Mouse (Mus musculus): ENCODE measurements at regions not wholly inside any gene's neighbourhood (a gene's known extent, or its start where the extent isn't known, plus 50 kb on each side); places are given as distances from the start of the nearest gene placed in this dataset.

DNA sequence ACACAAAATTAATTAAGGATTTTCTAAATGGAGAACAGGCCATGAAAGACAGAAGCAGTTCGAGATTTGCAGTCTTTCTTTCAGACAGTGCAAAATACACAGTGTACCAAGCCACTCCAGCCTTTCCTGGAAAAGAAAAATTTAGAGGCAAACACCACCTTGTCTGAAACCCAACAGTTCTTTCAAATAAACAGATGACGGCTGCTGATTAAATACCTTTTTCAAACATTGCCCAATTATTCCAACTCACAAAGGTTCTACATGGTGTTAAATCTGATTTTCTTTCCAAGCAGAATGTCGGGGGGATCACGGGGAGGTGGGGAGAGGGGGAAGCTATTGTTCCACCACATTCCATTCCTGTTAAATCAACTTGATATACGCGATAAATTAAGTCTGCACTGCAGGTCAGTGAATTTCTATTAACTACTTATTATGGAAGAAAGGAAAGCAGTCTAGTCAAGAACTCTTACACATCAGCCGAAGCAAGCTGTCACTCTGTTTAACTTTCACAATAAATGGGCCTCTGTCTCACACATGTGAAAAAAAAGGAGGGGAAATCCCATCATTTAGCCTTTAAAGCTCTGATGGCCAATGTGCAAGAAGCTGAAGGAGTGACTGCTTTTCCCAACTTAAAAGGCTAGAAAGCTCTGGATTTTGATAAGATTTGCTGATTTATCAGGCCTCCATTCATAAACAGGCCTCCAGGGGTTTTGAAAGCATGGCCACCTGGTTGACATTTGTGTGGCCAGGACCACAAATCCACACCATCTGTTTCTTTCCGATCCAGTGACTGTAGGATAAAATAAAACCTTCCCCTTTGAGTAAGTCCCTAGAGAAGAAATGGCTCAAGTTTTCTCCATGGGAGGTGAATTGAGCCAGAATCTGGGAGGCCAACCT lies 165.4 kb downstream of the Nedd1 start:
- no peak for DNase-seq (ENCODE audit: low spot score)
- no peaks in the 10 kb centered on the region for H3K27me3 ChIP-seq (ENCODE audit: insufficient read depth, poor library complexity, severe bottlenecking)
- H3K27ac ChIP-seq = no peak overlapping the region
- H3K36me3 ChIP-seq = no peaks in the 10 kb centered on the region
- no peaks in the 10 kb centered on the region for H3K4me1 ChIP-seq
- no peaks in the 10 kb centered on the region for H3K9me3 ChIP-seq
- WGBS = 44% methylated on average over 8 of the region's 8 CpGs
- H3K4me3 ChIP-seq = no peak overlapping the region

DNA sequence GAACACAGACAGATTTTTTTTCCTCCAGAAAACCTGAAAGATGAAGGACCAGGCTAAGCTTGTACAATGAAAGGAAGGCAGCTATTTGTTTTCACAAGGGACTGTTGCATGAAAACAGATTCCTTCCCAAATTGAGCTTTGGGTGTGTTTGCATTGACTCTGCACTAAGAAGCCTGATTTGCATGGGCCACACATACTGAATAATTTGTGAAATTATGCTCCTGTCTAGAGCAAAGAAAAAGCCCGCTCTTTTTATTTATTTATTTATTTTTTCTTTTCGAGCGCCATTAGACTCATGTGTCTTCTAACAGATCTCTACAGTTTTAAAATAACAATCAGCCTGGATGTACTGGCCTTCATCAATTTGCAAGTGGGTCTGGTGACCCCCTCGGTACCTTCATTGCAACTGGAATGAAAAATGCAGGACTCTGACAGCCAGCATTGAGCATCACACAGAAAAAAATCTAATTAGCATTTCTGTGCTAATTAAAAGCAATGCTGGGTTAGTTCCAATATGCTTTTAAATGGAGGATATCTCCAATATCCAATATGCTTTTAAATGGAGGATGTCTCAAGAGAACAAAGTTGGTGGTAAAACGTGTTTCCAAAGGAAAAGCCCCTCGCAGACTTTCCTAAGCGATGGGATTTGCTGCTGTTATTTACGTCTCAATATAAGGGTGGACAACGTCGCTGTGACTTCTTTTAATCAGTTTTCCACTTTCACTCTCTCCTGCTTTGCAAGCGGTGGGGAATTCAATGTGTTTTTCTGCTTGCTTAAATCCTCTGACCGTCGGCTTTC lies 166.3 kb downstream of the Nedd1 start:
- WGBS = 61% methylated on average over 13 of the region's 13 CpGs
- H3K27ac ChIP-seq = no peak overlapping the region

DNA sequence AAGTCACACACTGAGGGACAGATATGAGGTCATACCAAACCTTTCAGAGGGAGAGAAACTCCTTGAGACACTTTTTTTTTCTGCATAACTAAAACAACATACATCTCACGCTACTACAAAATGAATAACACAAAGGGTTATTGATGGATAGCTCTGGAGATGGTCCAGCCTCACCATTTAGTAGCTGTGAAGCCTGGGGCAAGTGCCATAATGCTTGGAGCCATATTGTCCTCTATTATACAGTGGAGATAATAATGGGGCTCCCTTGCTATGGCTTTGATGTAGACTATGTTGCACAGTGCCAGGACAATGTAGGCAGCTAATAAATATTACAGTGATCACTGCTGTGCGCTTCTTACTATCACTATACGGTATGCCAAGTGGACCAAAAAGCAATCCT lies 168.3 kb downstream of the Nedd1 start:
- Histone ChIP-seq H3K27ac (no peak overlapping the region), H3K4me3 (no peak overlapping the region), H3K36me3 (no peaks in the 10 kb centered on the region), H3K4me1 (no peaks in the 10 kb centered on the region), H3K9me3 (no peaks in the 10 kb centered on the region), H3K27me3 (ENCODE audit: insufficient read depth, poor library complexity, severe bottlenecking) (no peaks in the 10 kb centered on the region)
- DNase-seq (ENCODE audit: low spot score) = no peak
- WGBS = 90% methylated on average over 3 of the region's 3 CpGs

More for the DNA sequence above, 166.3 kb downstream of the Nedd1 start:
- H3K4me1 ChIP-seq = no peaks in the 10 kb centered on the region
- no peaks in the 10 kb centered on the region for H3K27me3 ChIP-seq (ENCODE audit: insufficient read depth, poor library complexity, severe bottlenecking)
- no peak overlapping the region for H3K4me3 ChIP-seq
- H3K9me3 ChIP-seq = no peaks in the 10 kb centered on the region
- H3K36me3 ChIP-seq = no peaks in the 10 kb centered on the region
- no peak for DNase-seq (ENCODE audit: low spot score)

DNA sequence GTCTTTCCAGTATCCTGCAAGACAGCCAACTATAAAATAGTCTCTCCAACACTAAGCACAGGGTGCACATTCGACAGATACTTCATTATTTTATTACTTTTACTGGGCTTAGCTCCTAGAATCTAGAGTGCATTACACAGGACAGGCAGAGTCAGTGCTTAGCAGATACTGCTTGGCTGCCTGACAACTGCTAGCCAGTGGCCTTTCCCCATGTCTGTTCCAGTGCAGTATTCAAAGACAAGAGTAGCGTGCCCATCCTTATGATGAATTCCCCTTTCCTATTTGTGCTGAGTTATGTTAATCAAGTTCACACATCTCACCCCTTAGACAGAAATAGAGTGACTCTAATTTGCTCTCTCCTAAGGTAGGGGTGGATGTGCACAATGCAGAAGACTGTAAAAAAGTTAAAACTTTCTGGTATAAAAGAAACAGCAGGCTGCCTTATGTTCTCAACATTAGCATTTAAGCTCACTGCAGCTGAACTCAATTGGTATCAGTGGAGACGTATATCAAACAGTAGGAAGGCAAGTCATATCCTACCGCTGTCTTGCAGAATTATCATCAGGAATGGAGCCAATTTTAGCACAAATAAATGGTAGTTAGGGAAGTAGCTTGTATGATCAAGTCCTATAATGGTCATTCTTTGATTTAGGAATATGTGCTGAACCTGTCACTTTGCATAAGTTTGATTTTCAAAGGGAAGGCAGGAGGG lies 173.2 kb downstream of the Nedd1 start:
- Histone ChIP-seq H3K9me3 (no peaks in the 10 kb centered on the region), H3K27ac (no peak overlapping the region), H3K4me1 (no peaks in the 10 kb centered on the region), H3K36me3 (no peaks in the 10 kb centered on the region), H3K27me3 (ENCODE audit: insufficient read depth, poor library complexity, severe bottlenecking) (no peaks in the 10 kb centered on the region), H3K4me3 (no peak overlapping the region)
- DNase-seq (ENCODE audit: low spot score) = no peak
- 71% methylated on average over 4 of the region's 4 CpGs for WGBS

DNA sequence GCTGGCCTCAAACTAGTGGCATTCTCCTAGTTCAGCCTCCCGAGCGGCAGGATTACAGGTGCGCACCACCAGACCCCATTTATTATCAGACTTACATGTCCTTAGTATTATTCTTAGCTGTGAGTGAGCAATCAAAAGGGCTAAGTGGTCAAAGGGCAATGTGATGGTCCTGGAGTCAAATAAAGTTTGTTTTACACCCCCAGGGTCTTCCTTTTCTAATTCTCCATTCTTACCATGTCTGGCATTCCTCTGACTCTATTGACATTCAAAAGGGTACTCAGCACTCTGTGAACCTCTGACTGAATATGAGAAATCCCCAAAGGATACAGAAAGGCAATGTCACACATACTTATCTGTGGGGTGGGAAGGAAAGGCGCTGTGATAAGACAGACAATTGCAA lies 183.8 kb downstream of the Nedd1 start:
- WGBS = 78% methylated on average over 4 of the region's 4 CpGs
- DNase-seq (ENCODE audit: low spot score) = no peak
- no peaks in the 10 kb centered on the region for H3K9me3 ChIP-seq
- H3K27me3 ChIP-seq (ENCODE audit: insufficient read depth, poor library complexity, severe bottlenecking) = no peaks in the 10 kb centered on the region
- no peak overlapping the region for H3K27ac ChIP-seq
- no peaks in the 10 kb centered on the region for H3K36me3 ChIP-seq
- no peak overlapping the region for H3K4me3 ChIP-seq
- H3K4me1 ChIP-seq = no peaks in the 10 kb centered on the region

DNA sequence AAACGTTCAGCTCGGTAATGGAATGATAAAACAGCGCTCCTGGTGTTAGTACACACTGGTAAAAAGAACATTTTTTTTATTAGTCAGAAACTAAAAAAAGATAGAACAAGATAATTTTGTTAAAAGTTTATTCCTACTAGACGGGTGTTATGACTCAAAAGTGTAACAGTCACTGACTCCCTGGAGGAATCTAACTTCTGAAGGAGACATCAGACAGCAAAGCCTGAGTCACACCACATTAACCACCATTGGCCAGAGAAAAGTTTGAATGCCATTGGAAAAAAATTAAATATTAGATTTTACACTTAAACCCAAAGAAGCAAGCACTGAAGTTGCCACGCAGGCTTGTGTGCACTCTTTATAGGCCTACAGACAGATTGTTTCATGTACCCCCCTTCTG lies 205.3 kb downstream of the Nedd1 start:
- H3K27ac ChIP-seq = no peak overlapping the region
- 89% methylated on average over 5 of the region's 5 CpGs for WGBS
- no peaks in the 10 kb centered on the region for H3K4me1 ChIP-seq
- DNase-seq (ENCODE audit: low spot score) = no peak
- no peaks in the 10 kb centered on the region for H3K27me3 ChIP-seq (ENCODE audit: insufficient read depth, poor library complexity, severe bottlenecking)
- H3K4me3 ChIP-seq = no peak overlapping the region
- H3K36me3 ChIP-seq = no peaks in the 10 kb centered on the region
- H3K9me3 ChIP-seq = 0 out of 2 replicates have a peak, but pooled peaks cover 3% of the 10 kb centered on the region

DNA sequence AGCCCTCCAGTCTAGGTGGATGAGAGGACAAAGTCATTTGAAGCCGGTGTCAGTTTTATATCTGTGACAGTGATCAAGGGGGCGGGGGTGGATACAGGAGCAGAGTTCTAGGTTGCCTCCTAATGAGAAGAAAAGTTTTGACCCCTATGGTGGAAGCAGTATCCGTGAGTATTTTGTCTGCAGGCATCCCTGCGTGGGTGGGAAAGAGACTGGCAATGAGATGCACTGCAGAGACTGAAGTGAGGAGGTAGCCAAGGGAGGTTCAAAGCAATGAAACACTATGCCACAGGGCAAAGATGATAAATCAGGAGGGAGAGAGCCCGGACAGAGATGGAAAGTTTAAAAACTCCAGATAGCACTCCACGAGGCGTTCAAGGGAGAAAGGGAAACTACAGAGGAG lies 210.5 kb downstream of the Nedd1 start:
- H3K9me3 ChIP-seq = no peaks in the 10 kb centered on the region
- 67% methylated on average over 7 of the region's 7 CpGs for WGBS
- no peaks in the 10 kb centered on the region for H3K36me3 ChIP-seq
- no peak for DNase-seq (ENCODE audit: low spot score)
- no peak overlapping the region for H3K27ac ChIP-seq
- H3K4me1 ChIP-seq = no peaks in the 10 kb centered on the region
- no peak overlapping the region for H3K4me3 ChIP-seq
- H3K27me3 ChIP-seq (ENCODE audit: insufficient read depth, poor library complexity, severe bottlenecking) = no peaks in the 10 kb centered on the region

DNA sequence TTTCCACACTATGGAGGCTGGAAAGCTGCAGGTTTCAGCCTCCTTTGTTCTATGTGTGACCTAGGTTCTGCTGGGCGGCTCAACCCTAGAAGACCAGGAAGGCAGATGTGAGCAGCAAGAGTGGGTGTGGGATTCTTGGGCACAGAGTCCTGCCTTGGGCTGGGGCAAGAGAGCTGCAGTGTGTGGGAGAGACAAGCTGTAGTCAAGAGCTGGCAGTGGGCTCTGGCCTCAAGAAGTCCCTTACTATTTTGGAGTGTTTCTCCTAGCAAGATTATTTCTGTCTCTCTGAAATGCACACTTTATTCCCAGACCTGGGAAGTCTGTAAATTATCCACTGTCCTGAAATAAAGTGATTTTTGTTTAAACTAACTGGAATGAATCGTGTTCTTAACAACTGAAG lies 211.5 kb downstream of the Nedd1 start:
- Histone ChIP-seq H3K4me3 (no peak overlapping the region), H3K27ac (no peak overlapping the region), H3K36me3 (no peaks in the 10 kb centered on the region), H3K27me3 (ENCODE audit: insufficient read depth, poor library complexity, severe bottlenecking) (no peaks in the 10 kb centered on the region), H3K4me1 (no peaks in the 10 kb centered on the region), H3K9me3 (no peaks in the 10 kb centered on the region)
- 82% methylated on average over 2 of the region's 2 CpGs for WGBS
- DNase-seq (ENCODE audit: low spot score) = no peak

DNA sequence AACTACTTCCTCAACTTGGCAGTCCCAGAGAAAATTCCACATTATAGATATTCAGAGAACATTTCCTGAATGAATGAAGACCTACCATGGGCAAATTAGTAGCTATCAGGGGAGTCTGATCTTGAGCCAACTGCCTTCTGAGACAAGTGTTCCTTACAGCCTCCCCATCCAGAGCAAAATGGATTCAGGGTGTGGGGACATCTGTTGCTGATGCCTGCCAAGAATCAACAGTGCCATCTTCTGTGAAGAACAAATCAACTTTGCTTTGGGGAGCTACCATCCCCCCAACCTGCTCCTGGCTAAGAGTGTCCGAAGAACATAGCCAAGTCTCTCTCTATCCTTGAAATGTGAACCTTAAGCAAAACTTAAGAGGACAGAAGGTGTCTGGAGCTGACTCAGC lies 217.9 kb downstream of the Nedd1 start:
- H3K27ac ChIP-seq = no peak overlapping the region
- no peaks in the 10 kb centered on the region for H3K36me3 ChIP-seq
- H3K4me3 ChIP-seq = no peak overlapping the region
- DNase-seq (ENCODE audit: low spot score) = no peak
- H3K27me3 ChIP-seq (ENCODE audit: insufficient read depth, poor library complexity, severe bottlenecking) = no peaks in the 10 kb centered on the region
- no peaks in the 10 kb centered on the region for H3K4me1 ChIP-seq
- 74% methylated on average over 1 of the region's 1 CpGs for WGBS
- H3K9me3 ChIP-seq = no peaks in the 10 kb centered on the region

DNA sequence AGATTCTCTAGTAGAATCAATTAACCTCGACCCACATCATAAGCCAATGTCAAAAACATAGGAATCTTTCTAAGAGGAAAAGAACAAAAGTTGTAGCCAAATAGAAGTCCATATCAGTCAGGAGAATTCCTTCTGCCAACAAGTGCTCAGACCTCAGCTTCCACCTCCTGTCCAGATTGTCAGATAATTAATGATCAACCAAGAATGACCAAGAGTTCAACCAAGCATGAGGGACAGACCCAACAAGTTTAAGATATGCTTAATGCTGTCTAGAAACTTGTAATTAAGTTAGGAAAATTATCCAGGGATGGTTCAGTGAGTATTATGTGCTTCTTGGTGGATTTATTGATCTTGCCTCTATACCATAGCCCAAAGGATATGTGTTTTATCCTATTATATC lies 238.6 kb downstream of the Nedd1 start:
- no peaks in the 10 kb centered on the region for H3K9me3 ChIP-seq
- WGBS = 51% methylated on average over 1 of the region's 1 CpGs
- no peaks in the 10 kb centered on the region for H3K4me1 ChIP-seq
- H3K4me3 ChIP-seq = no peak overlapping the region
- no peak for DNase-seq (ENCODE audit: low spot score)
- no peak overlapping the region for H3K27ac ChIP-seq
- no peaks in the 10 kb centered on the region for H3K36me3 ChIP-seq
- H3K27me3 ChIP-seq (ENCODE audit: insufficient read depth, poor library complexity, severe bottlenecking) = no peaks in the 10 kb centered on the region

DNA sequence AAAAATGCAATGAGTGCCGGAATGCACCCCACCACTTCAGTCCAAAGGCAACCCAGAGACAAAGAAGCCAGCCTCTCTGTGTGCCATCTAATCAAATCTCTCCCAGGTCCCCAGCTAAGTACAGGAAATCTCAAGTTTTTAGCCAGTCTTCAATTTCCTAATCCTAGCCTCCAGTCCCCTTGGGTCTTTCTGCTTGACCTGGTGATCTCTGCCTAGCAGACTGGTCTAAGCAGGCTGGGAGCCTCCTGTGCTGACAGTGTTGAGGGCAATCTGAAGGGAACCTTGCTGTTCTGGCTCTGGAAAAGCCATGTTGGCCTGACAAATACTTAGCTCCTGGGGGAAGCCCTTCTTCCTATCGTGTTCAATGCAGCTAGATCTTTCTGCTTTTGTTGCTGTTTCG lies 248.9 kb downstream of the Nedd1 start:
- Histone ChIP-seq H3K36me3 (no peaks in the 10 kb centered on the region), H3K4me1 (no peaks in the 10 kb centered on the region), H3K4me3 (no peak overlapping the region), H3K9me3 (no peaks in the 10 kb centered on the region), H3K27ac (no peak overlapping the region), H3K27me3 (ENCODE audit: insufficient read depth, poor library complexity, severe bottlenecking) (no peaks in the 10 kb centered on the region)
- no peak for DNase-seq (ENCODE audit: low spot score)
- WGBS = 73% methylated on average over 3 of the region's 3 CpGs

DNA sequence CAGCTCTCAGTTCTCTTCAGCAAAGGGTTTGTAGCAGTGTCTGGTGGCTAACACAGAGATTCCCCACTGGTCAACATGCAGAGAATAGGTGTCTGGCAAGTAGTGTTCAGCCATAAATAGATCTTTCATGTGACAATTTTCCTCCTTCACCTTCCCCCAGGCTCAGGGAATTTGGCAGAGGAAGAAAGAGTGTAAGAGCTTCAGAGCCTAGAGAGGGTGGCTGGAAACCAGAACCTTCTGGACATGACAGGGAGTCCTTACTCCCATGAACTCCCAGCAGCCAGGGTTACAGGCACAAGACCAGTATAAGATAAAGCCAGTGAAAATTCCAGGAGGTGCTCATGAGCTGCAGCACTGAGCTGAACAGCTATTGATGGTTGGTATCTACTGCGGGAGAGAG lies 251.1 kb downstream of the Nedd1 start:
- H3K27ac ChIP-seq = no peak overlapping the region
- no peaks in the 10 kb centered on the region for H3K9me3 ChIP-seq
- WGBS = 97% methylated on average over 1 of the region's 1 CpGs
- no peaks in the 10 kb centered on the region for H3K27me3 ChIP-seq (ENCODE audit: insufficient read depth, poor library complexity, severe bottlenecking)
- no peak overlapping the region for H3K4me3 ChIP-seq
- no peaks in the 10 kb centered on the region for H3K4me1 ChIP-seq
- H3K36me3 ChIP-seq = no peaks in the 10 kb centered on the region
- DNase-seq (ENCODE audit: low spot score) = no peak

DNA sequence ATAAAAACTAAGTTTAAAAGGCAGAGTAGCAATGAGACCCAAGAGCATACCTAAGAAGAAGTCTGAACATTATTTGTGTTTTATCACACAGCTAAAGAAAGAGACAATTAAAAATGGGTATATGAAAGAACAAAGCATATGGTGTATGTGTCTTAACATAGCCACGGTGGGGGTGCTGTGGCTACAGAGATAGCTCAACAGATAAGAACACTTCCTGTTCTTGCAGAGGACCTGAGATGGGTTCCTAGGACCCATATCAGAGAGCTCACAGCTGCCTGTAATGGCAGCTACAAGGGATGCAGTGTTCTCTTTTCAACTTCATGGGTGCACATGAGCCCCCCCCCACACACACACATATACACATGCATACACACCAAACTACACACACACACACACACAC lies 267.0 kb downstream of the Nedd1 start:
- H3K36me3 ChIP-seq = no peaks in the 10 kb centered on the region
- H3K9me3 ChIP-seq = no peaks in the 10 kb centered on the region
- WGBS = 57% methylated on average over 1 of the region's 1 CpGs
- H3K4me1 ChIP-seq = no peaks in the 10 kb centered on the region
- no peaks in the 10 kb centered on the region for H3K27me3 ChIP-seq (ENCODE audit: insufficient read depth, poor library complexity, severe bottlenecking)
- no peak overlapping the region for H3K27ac ChIP-seq
- no peak overlapping the region for H3K4me3 ChIP-seq
- no peak for DNase-seq (ENCODE audit: low spot score)

All from heart, embryonic 10.5 days (tissue).